Mouse (Mus musculus) MEL (cell line): ENCODE measurements around the gene Rbm38. TPM values are rescaled to one million over a fixed set of nuclear protein-coding genes. Genes with fewer than 3 reads are reported as not detected.

Experiments used
- DNase-seq: peaks from one replicate; pipeline ENCODE4 v3.0.0; 2011; ENCODE audit warnings: low read depth, low spot score
- H3K27ac ChIP-seq: 2 replicates; pipeline ENCODE4 v1.5.1; 2012; ENCODE audit warnings: low read depth, mild to moderate bottlenecking, control low read depth, low read length, moderate library complexity; ENCODE audit not compliant: control insufficient read depth
- H3K27me3 ChIP-seq, 2 experiments: fragments of 150-350 bp in 1 of 2; sonication (generic) in 1 of 2; 2 replicates each; pipeline ENCODE4 v1.6.1; 2012; ENCODE audit warnings: low read length in 2 of 2, mild to moderate bottlenecking in 2 of 2, improper control_type of control experiment in 1 of 2, moderate library complexity in 1 of 2; ENCODE audit not compliant: insufficient read depth in 2 of 2, control insufficient read depth in 1 of 2
- H3K36me3 ChIP-seq, 2 experiments: 2 replicates each; pipeline ENCODE4 v1.6.1; 2012 to 2014; ENCODE audit warnings: low read length in 2 of 2, improper control_type of control experiment in 1 of 2, inconsistent platforms in 1 of 2, mild to moderate bottlenecking in 1 of 2; ENCODE audit not compliant: insufficient read depth in 2 of 2, control insufficient read depth in 1 of 2
- H3K4me1 ChIP-seq, 2 experiments: fragments of 150-350 bp in 1 of 2; sonication (generic) in 1 of 2; 2 replicates each; pipeline ENCODE4 v1.6.1; 2012; ENCODE audit warnings: low read length in 2 of 2, improper control_type of control experiment in 1 of 2, mild to moderate bottlenecking in 1 of 2; ENCODE audit not compliant: insufficient read depth in 2 of 2, control insufficient read depth in 1 of 2
- H3K4me3 ChIP-seq, 2 experiments: fragments of 150-350 bp in 1 of 2; sonication (generic) in 1 of 2; 2 replicates each; pipeline ENCODE4 v1.5.1; 2012; ENCODE audit warnings: low read depth in 2 of 2, low read length in 2 of 2, mild to moderate bottlenecking in 2 of 2, moderate library complexity in 2 of 2, control low read depth in 1 of 2, improper control_type of control experiment in 1 of 2; ENCODE audit not compliant: control insufficient read depth in 1 of 2, insufficient read depth in 1 of 2
- H3K79me2 ChIP-seq: 2 replicates; pipeline ENCODE4 v1.6.1; 2012; ENCODE audit warnings: mild to moderate bottlenecking, low read length, moderate library complexity; ENCODE audit not compliant: control insufficient read depth, poor library complexity, insufficient read depth
- H3K9ac ChIP-seq: 2 replicates; pipeline ENCODE4 v1.6.1; 2012; ENCODE audit warnings: low read depth, mild to moderate bottlenecking, control low read depth, low read length, moderate library complexity; ENCODE audit not compliant: control insufficient read depth, poor library complexity, severe bottlenecking
- H3K9me3 ChIP-seq: fragments of 150-350 bp; sonication (generic); replicated peaks from 2 replicates; pipeline ENCODE4 v1.6.1; 2012; ENCODE audit warnings: mild to moderate bottlenecking, low read length, improper control_type of control experiment, moderate library complexity; ENCODE audit not compliant: insufficient read depth
- CTCF ChIP-seq, 3 experiments: IDR thresholded peaks in 2 of 3; conservative IDR thresholded peaks in 1 of 3; 2 replicates each; pipeline ENCODE4 v1.5.1; 2011 to 2012; ENCODE audit warnings: low read length in 3 of 3, low read depth in 2 of 3, mild to moderate bottlenecking in 2 of 3, improper control_type of control experiment in 1 of 3, inconsistent platforms in 1 of 3, mixed read lengths in 1 of 3, moderate library complexity in 1 of 3; ENCODE audit not compliant: control insufficient read depth in 1 of 3, insufficient read depth in 1 of 3, poor library complexity in 1 of 3, severe bottlenecking in 1 of 3
- E2F4 ChIP-seq: IDR thresholded peaks from 2 replicates; pipeline ENCODE4 v1.6.1; 2011; ENCODE audit warnings: low read depth, low read length, improper control_type of control experiment, borderline replicate concordance
- ELF1 ChIP-seq: IDR thresholded peaks from 2 replicates; pipeline ENCODE4 v1.6.1; 2014; ENCODE audit warnings: low read depth, mild to moderate bottlenecking, inconsistent platforms, low read length, improper control_type of control experiment, moderate library complexity
- EP300 ChIP-seq, 2 experiments: IDR thresholded peaks; 2 replicates each; pipeline ENCODE4 v1.6.1; 2011; ENCODE audit warnings: improper control_type of control experiment in 2 of 2, low read length in 2 of 2, low read depth in 1 of 2, mild to moderate bottlenecking in 1 of 2
- ETS1 ChIP-seq: IDR thresholded peaks from 2 replicates; pipeline ENCODE4 v1.6.1; 2012; ENCODE audit warnings: low read depth, mild to moderate bottlenecking, inconsistent platforms, low read length, improper control_type of control experiment, moderate library complexity
- GATA1 ChIP-seq: IDR thresholded peaks from 2 replicates; pipeline ENCODE4 v1.6.1; 2011; ENCODE audit warnings: low read depth, low read length, improper control_type of control experiment
- HCFC1 ChIP-seq: IDR thresholded peaks from 2 replicates; pipeline ENCODE4 v1.6.1; 2012; ENCODE audit warnings: low read depth, mild to moderate bottlenecking, inconsistent platforms, low read length, improper control_type of control experiment, moderate library complexity
- KAT2A ChIP-seq: conservative IDR thresholded peaks from 2 replicates; pipeline ENCODE4 v1.6.1; 2012; ENCODE audit warnings: low read depth, low read length, improper control_type of control experiment, inconsistent platforms
- MAFK ChIP-seq: IDR thresholded peaks from 2 replicates; pipeline ENCODE4 v1.6.1; 2011; ENCODE audit warnings: low read depth, mild to moderate bottlenecking, low read length, improper control_type of control experiment, borderline replicate concordance
- MEF2A ChIP-seq: IDR thresholded peaks from 2 replicates; pipeline ENCODE4 v1.6.1; 2014; ENCODE audit warnings: low read depth, mild to moderate bottlenecking, inconsistent platforms, low read length, improper control_type of control experiment; ENCODE audit not compliant: poor library complexity, insufficient replicate concordance, severe bottlenecking; ENCODE audit errors: extremely low read depth
- MXI1 ChIP-seq: IDR thresholded peaks from 2 replicates; pipeline ENCODE4 v1.6.1; 2011; ENCODE audit warnings: mild to moderate bottlenecking, low read depth, low read length, improper control_type of control experiment
- MYB ChIP-seq: IDR thresholded peaks from 2 replicates; pipeline ENCODE4 v1.6.1; 2011; ENCODE audit warnings: mild to moderate bottlenecking, low read depth, low read length, improper control_type of control experiment
- MYC ChIP-seq: IDR thresholded peaks from 2 replicates; pipeline ENCODE4 v1.6.1; 2011; ENCODE audit warnings: low read depth, mild to moderate bottlenecking, low read length, improper control_type of control experiment, moderate library complexity
- NELFE ChIP-seq: IDR thresholded peaks from 2 replicates; pipeline ENCODE4 v1.6.1; 2011; ENCODE audit warnings: low read depth, low read length, improper control_type of control experiment
- NRF1 ChIP-seq: IDR thresholded peaks from 2 replicates; pipeline ENCODE4 v1.6.1; 2014; ENCODE audit warnings: low read depth, mild to moderate bottlenecking, inconsistent platforms, low read length, improper control_type of control experiment, moderate library complexity; ENCODE audit not compliant: poor library complexity, insufficient read depth, severe bottlenecking
- POLR2AphosphoS2 ChIP-seq: IDR thresholded peaks from 2 replicates; pipeline ENCODE4 v1.6.1; 2011; ENCODE audit warnings: low read length, improper control_type of control experiment
- RCOR1 ChIP-seq: IDR thresholded peaks from 2 replicates; pipeline ENCODE4 v1.6.1; 2012; ENCODE audit warnings: low read depth, mild to moderate bottlenecking, inconsistent platforms, low read length, improper control_type of control experiment
- SMC3 ChIP-seq: IDR thresholded peaks from 2 replicates; pipeline ENCODE4 v1.6.1; 2011; ENCODE audit warnings: low read depth, low read length, improper control_type of control experiment
- TBP ChIP-seq: IDR thresholded peaks from 2 replicates; pipeline ENCODE4 v1.8.0; 2011; ENCODE audit warnings: low read depth, low read length, improper control_type of control experiment
- TCF12 ChIP-seq: IDR thresholded peaks from 2 replicates; pipeline ENCODE4 v1.6.1; 2014; ENCODE audit warnings: low read depth, mild to moderate bottlenecking, inconsistent platforms, low read length, improper control_type of control experiment, moderate library complexity
- UBTF ChIP-seq: IDR thresholded peaks from 2 replicates; pipeline ENCODE4 v1.6.1; 2012; ENCODE audit warnings: low read depth, mild to moderate bottlenecking, inconsistent platforms, low read length, improper control_type of control experiment, moderate library complexity, borderline replicate concordance; ENCODE audit not compliant: insufficient read depth
- ZC3H11A ChIP-seq: IDR thresholded peaks from 2 replicates; pipeline ENCODE4 v1.6.1; 2012; ENCODE audit warnings: low read depth, mild to moderate bottlenecking, inconsistent platforms, low read length, improper control_type of control experiment
- ZKSCAN1 ChIP-seq: IDR thresholded peaks from 2 replicates; pipeline ENCODE4 v1.6.1; 2012; ENCODE audit warnings: low read depth, mild to moderate bottlenecking, inconsistent platforms, low read length, improper control_type of control experiment, moderate library complexity
- ZMIZ1 ChIP-seq: IDR thresholded peaks from 2 replicates; pipeline ENCODE4 v1.6.1; 2012; ENCODE audit warnings: low read depth, mild to moderate bottlenecking, inconsistent platforms, low read length, improper control_type of control experiment, moderate library complexity
- ZNF384 ChIP-seq: IDR thresholded peaks from 2 replicates; pipeline ENCODE4 v1.6.1; 2012; ENCODE audit warnings: low read depth, mild to moderate bottlenecking, inconsistent platforms, low read length, improper control_type of control experiment
- polyA plus RNA-seq, 2 experiments: library from polyadenylated mRNA; stranded (reverse) in 1 of 2; unstranded in 1 of 2; fragments of >175 nt in 1 of 2; fragments of >200 nt in 1 of 2; gene quantifications; 2 replicates each; pipeline versions ENCODE4 v1.2.1 to v1.2.4; 2012; ENCODE audit warnings: low replicate concordance in 2 of 2, low read depth in 1 of 2; ENCODE audit not compliant: insufficient read length in 2 of 2, insufficient read depth in 1 of 2, missing spikeins in 1 of 2
- total RNA-seq: library from RNA; depleted of rRNA; stranded (reverse); fragments of 300-350 nt; gene quantifications from 2 replicates; pipeline ENCODE4 v1.2.3, GENCODE M21; 2012

Rbm38 gene
- total and polyA plus RNA-seq, 3 experiments = 39.0 to 207 TPM; not detected in 1

- TF ChIP-seq RCOR1 (peak; percentile 78), GATA1 (peak; percentile 85), ZKSCAN1 (no peak), MYC (no peak), KAT2A (no peak), TCF12 (peak; percentile 98), UBTF (no peak), POLR2AphosphoS2 (no peak), MEF2A (0 out of 2 replicates have a peak, but pooled peaks have one; percentile 34), ELF1 (0 out of 2 replicates have a peak, but pooled peaks have one; percentile 23), SMC3 (peak; percentile 50), EP300 (IDR thresholded peaks at IDR 0.05; ENCODE audit: low read depth in 1 of 2, low read length in 2 of 2) (peak; percentile 77 to 93), ETS1 (peak; percentile 92), ZC3H11A (peak; percentile 25), E2F4 (no peak), MAFK (peak; percentile 45), ZMIZ1 (no peak), NRF1 (no peak; the same call in 1 of the 2 replicates), MYB (peak; percentile 35; the same call in 1 of the 2 replicates), MXI1 (peak; percentile 51), NELFE (no peak)
- TF ChIP-seq, all 39 proteins: peak for 21
These were observed 17.7 kb downstream of the Rbm38 start (continued) for GRCm38 (mm10) chr2:173037827-173038607.

GRCm38 (mm10) chr2:173039041-173039440, 18.7 kb downstream of the Rbm38 start:
- peaks cover 3 to 43% of the 10 kb centered on the region in 2 experiments for H3K36me3 ChIP-seq
- H3K27ac ChIP-seq = no peak overlapping the region
- no peak overlapping the region for H3K9ac ChIP-seq
- H3K79me2 ChIP-seq = no peaks in the 10 kb centered on the region
- TF ChIP-seq MYB (no peak), CTCF (IDR thresholded peaks at IDR 0.05 in 2 of 3, conservative IDR thresholded peaks at IDR 0.05 in 1 of 3; ENCODE audit: control insufficient read depth in 1 of 3, insufficient read depth in 1 of 3, low read depth in 2 of 3, low read length in 3 of 3, poor library complexity in 1 of 3, severe bottlenecking in 1 of 3) (no peak), TCF12 (no peak), HCFC1 (no peak), TBP (no peak), ZKSCAN1 (no peak), ZNF384 (no peak), MAFK (no peak), NRF1 (no peak)
- TF ChIP-seq, all 39 proteins: peak for 0
- no peak overlapping the region for H3K4me3 ChIP-seq
- H3K27me3 ChIP-seq = no peaks in the 10 kb centered on the region
- DNase-seq = no peak
- H3K4me1 ChIP-seq = peaks cover 41 to 52% of the 10 kb centered on the region in 2 experiments
- H3K9me3 ChIP-seq = no peaks in the 10 kb centered on the region
